Mouse (Mus musculus) CH12.LX (cell line): Measurements from ENCODE around the gene Hist1h2bg. TPM values are rescaled to one million over a fixed set of nuclear protein-coding genes. Genes with fewer than 3 reads are reported as not detected.

Source experiments
- DNase-seq: peaks from one replicate; pipeline ENCODE4 v3.0.0-alpha.2; 2013; ENCODE audit errors: extremely low read depth
- H3K27ac ChIP-seq: 2 replicates; pipeline ENCODE4 v1.5.1; 2012; ENCODE audit warnings: low read depth, mild to moderate bottlenecking, control low read depth, moderate library complexity; ENCODE audit not compliant: insufficient read depth
- H3K27me3 ChIP-seq: replicated peaks from 2 replicates; pipeline ENCODE3; 2012; ENCODE audit warnings: inconsistent platforms
- H3K36me3 ChIP-seq, 2 experiments: replicated peaks in 1 of 2; 2 replicates each; pipeline versions ENCODE3 to v1.6.1; 2012; ENCODE audit warnings: inconsistent platforms in 1 of 2, low read length in 1 of 2, mild to moderate bottlenecking in 1 of 2, mixed read lengths in 1 of 2, moderate library complexity in 1 of 2; ENCODE audit not compliant: control insufficient read depth in 1 of 2, insufficient read depth in 1 of 2
- H3K4me1 ChIP-seq, 2 experiments: 2 replicates each; pipeline ENCODE4 v1.6.1; 2012; ENCODE audit warnings: inconsistent platforms in 1 of 2, moderate library complexity in 1 of 2; ENCODE audit not compliant: insufficient read depth in 2 of 2, control insufficient read depth in 1 of 2
- H3K4me2 ChIP-seq: 2 replicates; pipeline ENCODE4 v1.6.1; 2012; ENCODE audit warnings: low read depth, mild to moderate bottlenecking, control low read depth; ENCODE audit not compliant: poor library complexity, insufficient read depth, severe bottlenecking
- H3K4me3 ChIP-seq, 3 experiments: fragments of 150-350 bp in 1 of 3; sonication (generic) in 1 of 3; replicated peaks in 1 of 3; 2 replicates each; pipeline versions ENCODE3 to v1.5.1; 2011 to 2012; ENCODE audit warnings: low read depth in 2 of 3, low read length in 2 of 3, mild to moderate bottlenecking in 2 of 3, moderate library complexity in 2 of 3, control low read depth in 1 of 3, improper control_type of control experiment in 1 of 3, inconsistent platforms in 1 of 3, mixed read lengths in 1 of 3; ENCODE audit not compliant: poor library complexity in 1 of 3
- H3K79me2 ChIP-seq: replicated peaks from 2 replicates; pipeline ENCODE4 v1.6.1; 2012; ENCODE audit warnings: mild to moderate bottlenecking, moderate library complexity; ENCODE audit not compliant: control insufficient read depth, poor library complexity, insufficient read depth, severe bottlenecking; ENCODE audit errors: extremely low read depth
- H3K9ac ChIP-seq: 2 replicates; pipeline ENCODE4 v1.6.1; 2012; ENCODE audit warnings: low read depth, mild to moderate bottlenecking, control low read depth, moderate library complexity; ENCODE audit not compliant: insufficient read depth
- H3K9me3 ChIP-seq: replicated peaks from 2 replicates; pipeline ENCODE3; 2012; ENCODE audit warnings: low read length, inconsistent platforms, mixed read lengths
- BHLHE40 ChIP-seq: IDR thresholded peaks from 2 replicates; pipeline ENCODE4 v1.6.1; 2011; ENCODE audit warnings: mild to moderate bottlenecking, low read depth, low read length, improper control_type of control experiment
- CHD1 ChIP-seq: IDR thresholded peaks from 2 replicates; pipeline ENCODE4 v1.6.1; 2012; ENCODE audit warnings: low read depth, low read length, improper control_type of control experiment, inconsistent platforms
- CHD2 ChIP-seq: IDR thresholded peaks from 2 replicates; pipeline ENCODE4 v1.6.1; 2011; ENCODE audit warnings: low read length, improper control_type of control experiment
- CTCF ChIP-seq, 2 experiments: IDR thresholded peaks in 1 of 2; conservative IDR thresholded peaks in 1 of 2; 2 replicates each; pipeline ENCODE4 v1.5.1; 2011 to 2012; ENCODE audit warnings: low read depth in 2 of 2, low read length in 2 of 2, improper control_type of control experiment in 1 of 2, inconsistent platforms in 1 of 2, mild to moderate bottlenecking in 1 of 2, moderate library complexity in 1 of 2
- E2F4 ChIP-seq: IDR thresholded peaks from 2 replicates; pipeline ENCODE4 v1.6.1; 2011; ENCODE audit warnings: low read depth, low read length, improper control_type of control experiment; ENCODE audit not compliant: insufficient replicate concordance
- ELF1 ChIP-seq: IDR thresholded peaks from 2 replicates; pipeline ENCODE4 v1.6.1; 2014; ENCODE audit warnings: low read depth, mild to moderate bottlenecking, inconsistent platforms, low read length, improper control_type of control experiment
- EP300 ChIP-seq: IDR thresholded peaks from 2 replicates; pipeline ENCODE4 v1.6.1; 2011; ENCODE audit warnings: low read length, improper control_type of control experiment
- ETS1 ChIP-seq: conservative IDR thresholded peaks from 2 replicates; pipeline ENCODE4 v1.6.1; 2012; ENCODE audit warnings: low read depth, mild to moderate bottlenecking, inconsistent platforms, low read length, improper control_type of control experiment, moderate library complexity
- HCFC1 ChIP-seq: IDR thresholded peaks from 2 replicates; pipeline ENCODE4 v1.6.1; 2012; ENCODE audit warnings: low read depth, mild to moderate bottlenecking, inconsistent platforms, low read length, improper control_type of control experiment
- JUN ChIP-seq: IDR thresholded peaks from 2 replicates; pipeline ENCODE4 v1.6.1; 2011; ENCODE audit warnings: low read depth, mild to moderate bottlenecking, low read length, improper control_type of control experiment, moderate library complexity; ENCODE audit not compliant: insufficient read depth
- JUND ChIP-seq: conservative IDR thresholded peaks from 2 replicates; pipeline ENCODE4 v1.6.1; 2011; ENCODE audit warnings: low read depth, low read length, improper control_type of control experiment
- KAT2A ChIP-seq: IDR thresholded peaks from 2 replicates; pipeline ENCODE4 v1.6.1; 2012; ENCODE audit warnings: low read length, improper control_type of control experiment, inconsistent platforms; ENCODE audit not compliant: insufficient replicate concordance
- MAFK ChIP-seq: IDR thresholded peaks from 2 replicates; pipeline ENCODE4 v1.6.1; 2011; ENCODE audit warnings: low read length, improper control_type of control experiment; ENCODE audit not compliant: insufficient replicate concordance
- MAX ChIP-seq: IDR thresholded peaks from 2 replicates; pipeline ENCODE4 v1.6.1; 2011; ENCODE audit warnings: low read length, improper control_type of control experiment
- MAZ ChIP-seq: IDR thresholded peaks from 2 replicates; pipeline ENCODE4 v1.6.1; 2012; ENCODE audit warnings: low read depth, mild to moderate bottlenecking, inconsistent platforms, low read length, improper control_type of control experiment, moderate library complexity
- MEF2A ChIP-seq: IDR thresholded peaks from 2 replicates; pipeline ENCODE4 v1.6.1; 2014; ENCODE audit warnings: low read depth, mild to moderate bottlenecking, inconsistent platforms, low read length, improper control_type of control experiment, borderline replicate concordance
- MXI1 ChIP-seq: IDR thresholded peaks from 2 replicates; pipeline ENCODE4 v1.6.1; 2011; ENCODE audit warnings: mild to moderate bottlenecking, low read depth, low read length, improper control_type of control experiment
- MYC ChIP-seq: IDR thresholded peaks from 2 replicates; pipeline ENCODE4 v1.6.1; 2011; ENCODE audit warnings: low read depth, mild to moderate bottlenecking, improper control_type of control experiment, low read length
- NELFE ChIP-seq: IDR thresholded peaks from 2 replicates; pipeline ENCODE4 v1.6.1; 2011; ENCODE audit warnings: low read depth, low read length, improper control_type of control experiment
- NRF1 ChIP-seq: IDR thresholded peaks from 2 replicates; pipeline ENCODE4 v1.6.1; 2014; ENCODE audit warnings: low read depth, mild to moderate bottlenecking, inconsistent platforms, low read length, improper control_type of control experiment, moderate library complexity
- PAX5 ChIP-seq: IDR thresholded peaks from 2 replicates; pipeline ENCODE4 v1.6.1; 2012; ENCODE audit warnings: low read length, inconsistent platforms, mixed read lengths
- POLR2A ChIP-seq: IDR thresholded peaks from 2 replicates; pipeline ENCODE4 v1.6.1; 2011; ENCODE audit warnings: low read depth, mild to moderate bottlenecking, improper control_type of control experiment, low read length
- POLR2AphosphoS2 ChIP-seq: IDR thresholded peaks from 2 replicates; pipeline ENCODE4 v1.6.1; 2011; ENCODE audit warnings: low read depth, low read length, improper control_type of control experiment
- RAD21 ChIP-seq: IDR thresholded peaks from 2 replicates; pipeline ENCODE4 v1.6.1; 2011; ENCODE audit warnings: low read depth, mild to moderate bottlenecking, low read length, improper control_type of control experiment, moderate library complexity
- RCOR1 ChIP-seq: conservative IDR thresholded peaks from 2 replicates; pipeline ENCODE4 v1.6.1; 2012; ENCODE audit warnings: low read depth, mild to moderate bottlenecking, inconsistent platforms, low read length, improper control_type of control experiment
- SIN3A ChIP-seq: IDR thresholded peaks from 2 replicates; pipeline ENCODE4 v1.6.1; 2012; ENCODE audit warnings: low read length, improper control_type of control experiment, inconsistent platforms
- SMC3 ChIP-seq: IDR thresholded peaks from 2 replicates; pipeline ENCODE4 v1.6.1; 2011; ENCODE audit warnings: low read depth, low read length, improper control_type of control experiment
- TBP ChIP-seq: conservative IDR thresholded peaks from 2 replicates; pipeline ENCODE4 v1.6.1; 2011; ENCODE audit warnings: low read depth, low read length, improper control_type of control experiment
- TCF12 ChIP-seq: IDR thresholded peaks from 2 replicates; pipeline ENCODE4 v1.6.1; 2014; ENCODE audit warnings: low read depth, mild to moderate bottlenecking, inconsistent platforms, low read length, improper control_type of control experiment
- UBTF ChIP-seq: IDR thresholded peaks from 2 replicates; pipeline ENCODE4 v1.6.1; 2012; ENCODE audit warnings: low read depth, mild to moderate bottlenecking, inconsistent platforms, low read length, improper control_type of control experiment, moderate library complexity
- USF1 ChIP-seq: IDR thresholded peaks from 2 replicates; pipeline ENCODE4 v1.6.1; 2014; ENCODE audit warnings: low read depth, mild to moderate bottlenecking, inconsistent platforms, low read length, improper control_type of control experiment
- USF2 ChIP-seq: conservative IDR thresholded peaks from 2 replicates; pipeline ENCODE4 v1.6.1; 2011; ENCODE audit warnings: low read depth, low read length, improper control_type of control experiment
- ZC3H11A ChIP-seq: IDR thresholded peaks from 2 replicates; pipeline ENCODE4 v1.6.1; 2012; ENCODE audit warnings: low read depth, mild to moderate bottlenecking, inconsistent platforms, low read length, improper control_type of control experiment
- ZKSCAN1 ChIP-seq: IDR thresholded peaks from 2 replicates; pipeline ENCODE4 v1.6.1; 2012; ENCODE audit warnings: low read depth, inconsistent platforms, low read length, improper control_type of control experiment, borderline replicate concordance
- ZMIZ1 ChIP-seq: IDR thresholded peaks from 2 replicates; pipeline ENCODE4 v1.6.1; 2012; ENCODE audit warnings: low read depth, mild to moderate bottlenecking, inconsistent platforms, low read length, improper control_type of control experiment
- ZNF384 ChIP-seq: IDR thresholded peaks from 2 replicates; pipeline ENCODE4 v1.6.1; 2012; ENCODE audit warnings: low read depth, low read length, improper control_type of control experiment, inconsistent platforms
- dilution Hi-C: fragments of 300-500 bp; cut with MboI; formaldehyde crosslinking; loops from 2 replicates; pipeline ENCODE4 v1.14.3; 2020; ENCODE audit warnings: low sequenced_read_pairs; ENCODE audit not compliant: extremely low pct_unique_long_range_greater_than_20kb, extremely low pct_ligation_motif_present
- in situ Hi-C: fragments of 300-500 bp; cut with MboI; formaldehyde crosslinking; loops from 3 replicates; pipeline ENCODE4 v1.14.3; 2019; ENCODE audit warnings: low sequenced_read_pairs, low pct_ligation_motif_present, low pct_unique_long_range_greater_than_20kb, mixed read lengths
- polyA plus RNA-seq: library from polyadenylated mRNA; unstranded; fragments of >175 nt; gene quantifications from 2 replicates; pipeline ENCODE4 v1.2.1, GENCODE M21; 2012; ENCODE audit warnings: low read depth; ENCODE audit not compliant: insufficient read length
- total RNA-seq, 2 experiments: library from RNA; depleted of rRNA; stranded (reverse); fragments of 300-350 nt in 1 of 2; fragments of >200 nt in 1 of 2; gene quantifications; 2 replicates each; pipeline ENCODE4 v1.2.3; 2012 to 2014

The Hist1h2bg gene
- total and polyA plus RNA-seq, 3 experiments = 9.4 to 3,252 (median 136) TPM

DNA sequence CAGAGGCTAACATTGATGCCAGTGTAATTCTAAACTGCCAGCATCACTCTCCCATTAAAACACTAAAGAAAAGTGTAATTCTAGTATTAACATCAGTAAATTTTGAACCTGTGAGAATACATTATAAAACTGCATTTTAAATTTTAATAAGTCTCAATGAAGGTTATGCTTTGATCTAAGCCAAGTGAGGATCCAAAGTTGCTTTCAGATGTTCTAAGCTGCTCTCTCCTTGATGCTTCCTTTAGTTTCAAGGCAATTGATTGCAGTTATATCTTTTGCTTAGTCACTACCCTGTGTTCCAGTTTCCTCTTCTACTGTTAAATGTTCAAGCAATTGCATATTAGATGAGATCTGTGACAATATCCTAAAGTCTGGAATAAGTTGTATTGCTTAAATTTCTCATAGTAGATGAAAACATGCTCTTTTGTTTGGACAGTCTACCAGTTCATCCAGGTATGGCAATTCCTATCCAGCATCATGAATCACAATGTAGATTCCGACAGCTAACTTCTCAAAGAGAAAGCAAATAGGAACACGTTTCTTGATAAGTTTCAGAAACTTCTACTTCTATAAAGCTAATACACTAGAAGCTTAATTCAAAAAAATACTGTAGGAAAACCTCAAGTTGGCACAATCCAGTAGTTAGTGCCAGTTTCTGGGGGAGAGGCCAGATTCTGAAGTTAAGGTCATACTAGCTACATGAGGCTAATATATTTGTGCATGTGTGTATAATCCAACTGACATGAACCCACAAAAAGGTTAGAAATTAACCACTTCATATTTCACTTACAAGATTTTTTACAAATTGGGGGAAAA, 1.2 kb downstream of the Hist1h2bg start:
- H3K27ac ChIP-seq = peak overlapping the region; percentile 98
- H3K4me3 ChIP-seq = peak overlapping the region; percentile 24 to 36 (median 34)
- H3K27me3 ChIP-seq = no peaks in the 10 kb centered on the region
- DNase-seq = peak; percentile 66
- no peaks in the 10 kb centered on the region for H3K79me2 ChIP-seq
- no peaks in the 10 kb centered on the region for H3K36me3 ChIP-seq
- H3K4me1 ChIP-seq = peaks cover 0 to 14% of the 10 kb centered on the region in 2 experiments; a peak in 2 of 4 replicates
- dilution Hi-C loops = no loop called here
- H3K9ac ChIP-seq = peak overlapping the region; percentile 91
- in situ Hi-C loops = loop anchor here (25.0 kb wide), 1 partner anchor 1835 kb away; the partner anchor contains the start of gene Hist1h4j
- TF ChIP-seq CHD1 (peak; percentile 20; the same call in 1 of the 2 replicates), UBTF (no peak), SMC3 (no peak), NRF1 (no peak), MYC (no peak; the same call in 1 of the 2 replicates), EP300 (no peak), RCOR1 (no peak), TCF12 (no peak), SIN3A (no peak; the same call in none of the 2 replicates), MEF2A (no peak), MAZ (no peak), MAFK (no peak), TBP (no peak; the same call in 1 of the 2 replicates), POLR2AphosphoS2 (peak; percentile 82), HCFC1 (0 out of 2 replicates have a peak, but pooled peaks have one; percentile 10), ETS1 (no peak), USF1 (no peak), ZMIZ1 (no peak; the same call in 1 of the 2 replicates), BHLHE40 (no peak), POLR2A (no peak; the same call in 1 of the 2 replicates), USF2 (no peak), JUND (no peak), JUN (no peak), ZC3H11A (no peak), E2F4 (0 out of 2 replicates have a peak, but pooled peaks have one; percentile 26), KAT2A (no peak), MXI1 (no peak; the same call in 1 of the 2 replicates), RAD21 (no peak), ELF1 (no peak), CHD2 (no peak), ZNF384 (no peak), MAX (no peak), ZKSCAN1 (no peak), NELFE (peak; percentile 7; the same call in 1 of the 2 replicates), PAX5 (no peak), CTCF (conservative IDR thresholded peaks at IDR 0.05 in 1 of 2, IDR thresholded peaks at IDR 0.05 in 1 of 2; ENCODE audit: low read depth in 2 of 2, low read length in 2 of 2) (no peak)
- H3K9me3 ChIP-seq = no peaks in the 10 kb centered on the region
- peak overlapping the region; percentile 78 for H3K4me2 ChIP-seq
